8 mouse cellular contexts compared by ENCODE assay signal in the genomic region with DNA sequence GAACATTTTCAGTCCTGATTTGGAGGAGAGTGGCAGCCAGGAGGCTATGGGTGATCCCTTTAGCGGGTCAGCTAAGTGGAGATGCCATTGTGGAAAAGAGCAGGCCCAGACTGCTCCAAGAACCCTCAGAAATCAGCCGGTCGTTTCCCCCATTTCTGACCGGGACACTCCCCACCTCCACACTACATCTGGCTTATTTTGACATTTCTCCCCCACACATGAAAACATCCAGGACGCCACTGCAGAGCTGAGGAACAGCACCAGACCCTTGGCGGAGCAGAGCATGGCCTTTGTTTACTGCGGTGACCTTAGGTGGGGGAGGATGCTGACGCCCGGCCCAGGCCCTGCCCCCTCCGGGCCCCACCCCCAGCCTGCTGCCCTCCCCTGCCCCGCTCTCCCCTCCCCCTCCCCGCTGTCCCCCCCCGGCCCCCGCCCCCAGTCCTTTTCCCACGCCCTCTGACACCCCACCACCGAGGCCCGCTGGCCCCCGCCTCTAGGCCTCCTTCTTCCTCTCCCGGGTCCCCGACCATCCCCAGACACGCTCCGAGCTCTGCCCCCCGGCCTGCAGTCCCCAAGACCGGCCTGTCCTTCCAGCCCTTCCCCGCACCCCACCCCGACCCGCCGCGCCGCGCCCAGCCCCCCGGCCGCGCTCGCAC. TPM values are rescaled to one million over a fixed set of nuclear protein-coding genes. Genes with fewer than 3 reads are reported as not detected.
A peak's percentile ranks its signal among the peaks of the same experiment; 100 is the strongest.
DNase-seq lines count a peak whose midpoint lies in the region; ATAC-seq and TF ChIP-seq lines count a peak whose summit lies in the region.

No protein-coding gene starts in this region.

- peak overlapping the region; percentile 100 for H3K27ac ChIP-seq in gastrocnemius, adult 2 months
- peak overlapping the region; percentile 95 for H3K27ac ChIP-seq in intestine, embryonic 14.5 days (ENCODE audit: low read depth)
- H3K27ac ChIP-seq in liver, embryonic 16.5 days (ENCODE audit: low read length): peak overlapping the region; percentile 94

- H3K9ac ChIP-seq in intestine, embryonic 14.5 days (ENCODE audit: low read length): peak overlapping the region; percentile 100
- peak overlapping the region; percentile 100 for H3K9ac ChIP-seq in liver, embryonic 16.5 days (ENCODE audit: low read depth, low read length)

- peak overlapping the region; percentile 65 for H3K4me2 ChIP-seq in intestine, embryonic 14.5 days (ENCODE audit: low read length)
- H3K4me2 ChIP-seq in liver, embryonic 16.5 days (ENCODE audit: low read depth, low read length): peak overlapping the region; percentile 81

- H3K27me3 ChIP-seq in intestine, embryonic 14.5 days (replicated peaks; ENCODE audit: control insufficient read depth, insufficient read depth, low read length): no peaks in the 10 kb centered on the region
- H3K27me3 ChIP-seq in liver, embryonic 16.5 days (ENCODE audit: control insufficient read depth, insufficient read depth, low read depth, low read length): no peaks in the 10 kb centered on the region

- WGBS in intestine, embryonic 14.5 days: 3% methylated on average over 22 of the region's 35 CpGs
- WGBS in liver, embryonic 16.5 days (ENCODE audit: insufficient replicate concordance): 2% methylated on average over 22 of the region's 35 CpGs

- H3K9me3 ChIP-seq in intestine, embryonic 14.5 days (ENCODE audit: control insufficient read depth, low read length): no peaks in the 10 kb centered on the region
- H3K9me3 ChIP-seq in liver, embryonic 16.5 days (replicated peaks; ENCODE audit: control insufficient read depth, low read length): no peaks in the 10 kb centered on the region

- H3K4me3 ChIP-seq in gastrocnemius, adult 2 months: peak overlapping the region; percentile 94
- peak overlapping the region; percentile 94 for H3K4me3 ChIP-seq in intestine, embryonic 14.5 days (ENCODE audit: low read depth, low read length)
- peak overlapping the region; percentile 97 for H3K4me3 ChIP-seq in liver, embryonic 16.5 days (ENCODE audit: low read depth, low read length)

- peak; percentile 25 to 35 for DNase-seq in urinary bladder, adult 18-20 months (ENCODE audit: low spot score in 2 of 2)
- DNase-seq in urinary bladder, adult 2 months (ENCODE audit: low spot score): no peak
- DNase-seq in cerebellum, adult 9-11 months: peak; percentile 49
- DNase-seq in gastrocnemius, adult 2 months: peak; percentile 78
- peak; percentile 75 for DNase-seq in intestine, embryonic 14.5 days (ENCODE audit: low spot score)
- peak; percentile 58 for DNase-seq in neural tube, embryonic 10.5 days (ENCODE audit: extremely low spot score, low spot score)
- DNase-seq in urinary bladder, postnatal 25 days (ENCODE audit: low spot score): peak; percentile 42

- intact Hi-C loops in gastrocnemius, adult 2 months (cut with DNase I): no loop called here

- ATAC-seq in intestine, embryonic 14.5 days (replicated peaks; ENCODE audit: low FRiP score, low TSS enrichment, low read depth): peak; percentile 61
- ATAC-seq in liver, embryonic 16.5 days (ENCODE audit: low read depth): peak; percentile 76

- TF ChIP-seq CTCF in gastrocnemius, adult 2 months (IDR thresholded peaks at IDR 0.05): no peak

- peaks cover 16% of the 10 kb centered on the region for H3K36me3 ChIP-seq in intestine, embryonic 14.5 days (ENCODE audit: control insufficient read depth, insufficient read depth, low read length)
- peaks cover 6% of the 10 kb centered on the region for H3K36me3 ChIP-seq in liver, embryonic 16.5 days (ENCODE audit: control insufficient read depth, insufficient read depth)

- H3K4me1 ChIP-seq in intestine, embryonic 14.5 days (replicated peaks; ENCODE audit: control insufficient read depth, insufficient read depth, low read length): peaks cover 20% of the 10 kb centered on the region
- peaks cover 56% of the 10 kb centered on the region for H3K4me1 ChIP-seq in liver, embryonic 16.5 days (ENCODE audit: control insufficient read depth, low read depth, low read length)

RNA-seq across cellular contexts. Expression of a gene that starts 0.9 kb away (rescaled TPM):
- 106 and 110 TPM in 2 replicates for polyA plus RNA-seq in urinary bladder, adult 2 months (2012; rRNA removed)
- total RNA-seq in gastrocnemius, adult 2 months (2021): 10 to 100 TPM; 50.0 to 53.7 TPM
- 68.7 and 70.2 TPM in 2 replicates for polyA plus RNA-seq in intestine, embryonic 14.5 days (2014; fragmentation: Nextera tagmentation; extraction: Ambion mirVana)
- 33.4 and 36.8 TPM in 2 replicates for polyA plus RNA-seq in liver, embryonic 16.5 days (2015; fragmentation: Nextera tagmentation; extraction: Ambion mirVana)

RNA-seq across cellular contexts. Expression of a gene that starts 42.0 kb away (rescaled TPM):
- 16.5 and 17.3 TPM in 2 replicates for polyA plus RNA-seq in urinary bladder, adult 2 months (2012; rRNA removed)
- 100 to 1,000 TPM; 295 to 479 TPM for total RNA-seq in gastrocnemius, adult 2 months (2021)
- 62.9 and 64.0 TPM in 2 replicates for polyA plus RNA-seq in intestine, embryonic 14.5 days (2014; fragmentation: Nextera tagmentation; extraction: Ambion mirVana)
- polyA plus RNA-seq in liver, embryonic 16.5 days (2015; fragmentation: Nextera tagmentation; extraction: Ambion mirVana): 80.5 and 82.1 TPM in 2 replicates

RNA-seq across cellular contexts. Expression of a gene that starts 49.0 kb away (rescaled TPM):
- 1.1 and 1.6 TPM in 2 replicates for polyA plus RNA-seq in urinary bladder, adult 2 months (2012; rRNA removed)
- total RNA-seq in gastrocnemius, adult 2 months (2021): not detected
- 2.9 and 4.1 TPM in 2 replicates for polyA plus RNA-seq in intestine, embryonic 14.5 days (2014; fragmentation: Nextera tagmentation; extraction: Ambion mirVana)
- 1.3 and 1.6 TPM in 2 replicates for polyA plus RNA-seq in liver, embryonic 16.5 days (2015; fragmentation: Nextera tagmentation; extraction: Ambion mirVana)

RNA-seq across cellular contexts. Expression of a gene that starts 57.6 kb away (rescaled TPM):
- 3.8 and 4.1 TPM in 2 replicates for polyA plus RNA-seq in urinary bladder, adult 2 months (2012; rRNA removed)
- 1 to 10 TPM; 3.4 to 3.6 TPM for total RNA-seq in gastrocnemius, adult 2 months (2021)
- polyA plus RNA-seq in intestine, embryonic 14.5 days (2014; fragmentation: Nextera tagmentation; extraction: Ambion mirVana): 5.9 and 7.0 TPM in 2 replicates
- polyA plus RNA-seq in liver, embryonic 16.5 days (2015; fragmentation: Nextera tagmentation; extraction: Ambion mirVana): 1.6 and 1.7 TPM in 2 replicates
